Mouse (Mus musculus) lung, embryonic 16.5 days (tissue): ENCODE data around the gene Mrps10. TPM values are rescaled to one million over a fixed set of nuclear protein-coding genes. Genes with fewer than 3 reads are reported as not detected.
"Not testable (repeated sequence)": the region's sequence is repeated elsewhere in the genome, so short reads cannot be mapped to it uniquely, and the experiment has no call there.

Experiments
- ATAC-seq: fragments of 200-750 bp; cut with Nextera tagmentation; 2 replicates; pipeline ENCODE4 v1.8.0; 2017; ENCODE audit warnings: low read depth, mild to moderate bottlenecking, moderate library complexity
- H3K27ac ChIP-seq: fragments of 300-500 bp; sonication (generic); 2 replicates; pipeline ENCODE4 v1.5.1; 2014; ENCODE audit warnings: mild to moderate bottlenecking, control low read depth, low read length
- H3K27me3 ChIP-seq: fragments of 300-500 bp; sonication (generic); 2 replicates; pipeline ENCODE4 v1.6.1; 2014; ENCODE audit warnings: low read depth, low read length, mixed read lengths; ENCODE audit not compliant: control insufficient read depth, insufficient read depth
- H3K36me3 ChIP-seq: fragments of 300-500 bp; sonication (generic); 2 replicates; pipeline ENCODE4 v1.6.1; 2014; ENCODE audit warnings: low read length; ENCODE audit not compliant: control insufficient read depth, insufficient read depth
- H3K4me1 ChIP-seq: fragments of 300-500 bp; sonication (generic); replicated peaks from 2 replicates; pipeline ENCODE4 v1.6.1; 2014; ENCODE audit warnings: low read length, mixed read lengths; ENCODE audit not compliant: control insufficient read depth, insufficient read depth
- H3K4me2 ChIP-seq: fragments of 300-500 bp; sonication (generic); 2 replicates; pipeline ENCODE4 v1.6.1; 2014; ENCODE audit warnings: low read depth, low read length, control low read depth
- H3K4me3 ChIP-seq: fragments of 300-500 bp; sonication (generic); 2 replicates; pipeline ENCODE4 v1.5.1; 2014; ENCODE audit warnings: mild to moderate bottlenecking, low read length, control low read depth
- H3K9ac ChIP-seq: fragments of 300-500 bp; sonication (generic); 2 replicates; pipeline ENCODE4 v1.6.1; 2014; ENCODE audit warnings: low read length, control low read depth
- H3K9me3 ChIP-seq: fragments of 300-500 bp; sonication (generic); 2 replicates; pipeline ENCODE4 v1.6.1; 2016; ENCODE audit warnings: low read length; ENCODE audit not compliant: control insufficient read depth
- WGBS: fragments of 180-500 bp; shearing (Covaris S2); extraction: QIAGEN DNeasy Blood & Tissue Kit; methylation state at CpG from one replicate; pipeline ENCODE4 v1.1.7; 2014; 5-methylcytosine and 5-hydroxymethylcytosine counted together
- polyA plus RNA-seq: library from polyadenylated mRNA; unstranded; fragments of >200 nt; fragmentation: Nextera tagmentation; extraction: Ambion mirVana; gene quantifications from 2 replicates; pipeline ENCODE4 v1.2.1, GENCODE M21; 2015

The Mrps10 gene
- polyA plus RNA-seq, 1 experiment from 2014 or later = 72.4 TPM

DNA sequence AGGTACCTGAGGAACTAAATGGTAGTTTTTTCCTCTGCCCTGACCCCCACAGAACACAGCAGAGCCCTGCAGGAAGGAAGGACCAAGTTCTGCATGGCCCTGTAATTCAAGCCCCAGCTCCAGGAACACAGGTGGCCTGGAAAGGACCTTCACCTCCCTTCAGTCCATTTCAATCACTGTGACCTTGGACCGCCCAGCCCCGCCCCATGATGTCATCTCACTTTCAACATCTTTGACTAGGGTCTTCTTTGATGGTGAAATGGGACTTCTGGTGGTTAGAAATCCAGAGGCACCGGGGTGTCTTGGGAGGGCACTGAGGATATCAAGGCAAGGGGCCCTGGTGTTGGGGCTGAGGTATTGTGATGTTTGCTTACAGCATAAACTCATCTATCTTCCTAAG lies 52.9 kb downstream of the Mrps10 start:
- WGBS = 66% methylated on average over 3 of the region's 3 CpGs
- no peak overlapping the region for H3K4me3 ChIP-seq
- no peaks in the 10 kb centered on the region for H3K36me3 ChIP-seq
- no peak for ATAC-seq
- no peak overlapping the region for H3K9ac ChIP-seq
- no peaks in the 10 kb centered on the region for H3K9me3 ChIP-seq
- H3K4me2 ChIP-seq = no peak overlapping the region
- no peak overlapping the region for H3K27ac ChIP-seq
- 0 out of 2 replicates have a peak, but pooled peaks cover 4% of the 10 kb centered on the region for H3K4me1 ChIP-seq
- H3K27me3 ChIP-seq = no peaks in the 10 kb centered on the region

DNA sequence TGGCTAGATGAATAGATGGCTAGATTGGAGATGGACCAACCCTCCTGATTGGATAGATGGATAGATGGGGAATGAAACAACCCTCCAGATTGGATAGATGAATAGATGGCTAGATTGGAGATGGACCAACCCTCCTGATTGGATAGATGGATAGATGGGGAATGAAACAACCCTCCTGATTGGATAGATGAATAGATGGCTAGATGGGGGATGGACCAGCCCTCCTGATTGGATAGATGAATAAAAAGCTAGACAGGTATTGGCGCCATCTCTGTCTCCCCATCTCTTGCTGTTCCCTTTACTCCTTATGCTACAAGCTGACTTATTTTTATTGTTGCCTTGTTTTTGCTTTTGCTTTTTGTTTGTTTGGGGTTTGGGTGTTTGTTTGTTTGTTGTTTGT lies 53.9 kb downstream of the Mrps10 start:
- not testable (repeated sequence) for ATAC-seq, H3K27me3 ChIP-seq, H3K4me1 ChIP-seq, H3K4me3 ChIP-seq, H3K27ac ChIP-seq, H3K9ac ChIP-seq, H3K4me2 ChIP-seq, H3K36me3 ChIP-seq, H3K9me3 ChIP-seq
- 95% methylated on average over 1 of the region's 1 CpGs for WGBS

DNA sequence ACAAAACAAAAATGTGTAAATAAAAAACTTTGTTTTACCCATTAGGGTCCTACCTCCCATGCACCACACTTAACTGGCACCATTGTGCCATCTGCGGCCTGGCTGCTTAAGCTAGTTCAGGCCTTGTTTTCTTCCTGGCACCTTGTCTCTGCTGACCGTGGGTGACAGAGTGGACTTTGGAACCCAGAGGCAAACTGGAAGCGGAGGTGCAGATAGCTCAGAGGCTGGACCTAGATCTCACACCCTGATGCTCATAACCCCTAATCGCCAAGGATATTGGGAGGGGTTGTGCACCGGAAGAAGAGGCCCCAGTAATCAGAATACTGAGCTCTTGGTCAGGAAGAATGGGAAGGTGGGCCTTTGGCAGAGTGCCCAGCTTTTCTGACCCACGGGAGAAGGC lies 55.5 kb downstream of the Mrps10 start:
- Histone ChIP-seq H3K4me2 (no peak overlapping the region), H3K4me1 (peaks cover 12% of the 10 kb centered on the region), H3K27me3 (no peaks in the 10 kb centered on the region), H3K4me3 (no peak overlapping the region), H3K9ac (no peak overlapping the region), H3K9me3 (no peaks in the 10 kb centered on the region), H3K27ac (no peak overlapping the region), H3K36me3 (no peaks in the 10 kb centered on the region)
- 55% methylated on average over 6 of the region's 6 CpGs for WGBS
- ATAC-seq = no peak

DNA sequence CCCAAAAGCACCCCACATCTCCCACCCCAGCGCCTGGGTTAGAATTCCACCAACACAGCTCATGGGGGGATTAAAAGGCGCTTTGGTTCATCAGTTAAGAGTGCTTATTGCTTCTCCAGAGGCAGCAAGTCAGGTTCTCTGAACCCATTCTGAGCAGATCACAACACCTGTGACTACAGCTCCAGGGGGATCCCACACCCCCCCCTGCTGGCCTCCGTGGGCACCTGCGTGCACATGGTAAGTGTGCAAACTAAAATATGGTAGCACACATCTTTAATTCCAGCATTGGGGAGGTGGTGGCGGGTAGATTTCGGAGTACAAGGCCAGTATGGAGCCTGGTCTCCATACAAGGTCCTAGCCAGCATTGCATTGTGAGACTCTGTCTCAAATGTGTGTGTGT lies 58.6 kb downstream of the Mrps10 start:
- H3K36me3 ChIP-seq = no peaks in the 10 kb centered on the region
- H3K27ac ChIP-seq = no peak overlapping the region
- H3K27me3 ChIP-seq = no peaks in the 10 kb centered on the region
- H3K9ac ChIP-seq = no peak overlapping the region
- H3K4me3 ChIP-seq = no peak overlapping the region
- no peaks in the 10 kb centered on the region for H3K9me3 ChIP-seq
- peaks cover 14% of the 10 kb centered on the region for H3K4me1 ChIP-seq
- ATAC-seq = no peak
- 67% methylated on average over 6 of the region's 6 CpGs for WGBS
- no peak overlapping the region for H3K4me2 ChIP-seq

DNA sequence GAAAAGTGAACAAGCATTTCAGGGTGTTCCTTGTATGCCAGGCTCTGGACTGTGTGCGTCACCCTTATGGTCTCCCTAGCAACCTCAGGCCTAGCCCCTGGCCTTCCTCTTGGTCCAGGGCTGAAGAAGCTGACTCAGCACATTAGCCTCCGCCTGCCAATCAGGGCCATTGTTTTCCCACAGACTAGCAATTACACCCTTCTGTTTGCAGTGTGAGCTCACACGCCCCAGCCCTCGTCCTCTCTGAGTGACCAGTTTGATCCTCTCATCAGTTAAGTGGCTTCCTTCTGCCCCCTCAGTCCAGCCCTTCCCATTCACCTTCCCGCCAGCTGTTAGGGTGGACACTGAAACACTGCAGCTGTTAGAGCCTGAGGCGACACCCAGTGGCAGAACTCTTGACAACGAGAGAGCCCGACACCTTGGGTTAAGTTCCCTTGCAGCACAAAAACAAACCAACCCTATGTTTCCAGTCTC lies 60.2 kb downstream of the Mrps10 start:
- Histone ChIP-seq H3K9ac (peak overlapping the region; percentile 14; the same call in 1 of the 2 replicates), H3K4me2 (peak overlapping the region; percentile 26), H3K4me3 (no peak overlapping the region), H3K27ac (no peak overlapping the region), H3K36me3 (no peaks in the 10 kb centered on the region), H3K9me3 (no peaks in the 10 kb centered on the region), H3K27me3 (no peaks in the 10 kb centered on the region), H3K4me1 (peaks cover 14% of the 10 kb centered on the region)
- 6% methylated on average over 8 of the region's 8 CpGs for WGBS
- peak; percentile 88 for ATAC-seq

DNA sequence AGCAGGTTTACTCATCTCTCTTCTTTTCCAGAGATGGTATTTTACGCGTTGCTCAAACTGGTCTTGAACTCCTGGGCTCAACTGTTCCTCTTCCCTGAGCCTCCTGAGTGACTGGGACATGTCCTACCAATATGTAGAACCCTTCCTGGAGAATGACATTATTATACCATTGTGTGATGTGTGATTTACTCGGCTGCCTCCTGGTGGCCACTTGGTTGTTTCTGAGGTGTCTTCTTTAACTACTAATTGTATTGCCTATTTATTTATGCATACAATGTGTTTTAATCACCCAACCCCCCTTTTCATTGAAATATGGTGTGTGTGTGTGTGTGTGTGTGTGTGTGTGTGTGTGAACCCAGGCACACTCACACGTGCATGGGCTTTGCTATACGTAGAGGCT lies 62.1 kb downstream of the Mrps10 start:
- Histone ChIP-seq H3K4me3 (no peak overlapping the region), H3K36me3 (no peaks in the 10 kb centered on the region), H3K27ac (no peak overlapping the region), H3K27me3 (no peaks in the 10 kb centered on the region), H3K9me3 (no peaks in the 10 kb centered on the region), H3K9ac (no peak overlapping the region), H3K4me1 (peaks cover 10% of the 10 kb centered on the region), H3K4me2 (no peak overlapping the region)
- WGBS = 60% methylated on average over 5 of the region's 5 CpGs
- no peak for ATAC-seq

Other genes starting within 250 kb of the Mrps10 start
- 0.68 and 0.70 TPM in 2 replicates for gene Guca1b, start 16.5 kb downstream of the Mrps10 start, polyA plus RNA-seq
- gene Guca1a, start 31.7 kb downstream of the Mrps10 start, polyA plus RNA-seq = 1.2 and 1.8 TPM in 2 replicates
- 1.8 and 2.3 TPM in 2 replicates for gene AI661453, start 67.7 kb downstream of the Mrps10 start, polyA plus RNA-seq
- gene 1700001C19Rik, start 68.5 kb downstream of the Mrps10 start, polyA plus RNA-seq = not detected in 2 replicates
- 30.5 and 30.9 TPM in 2 replicates for gene Taf8, start 133.4 kb downstream of the Mrps10 start, polyA plus RNA-seq
- gene Ccnd3, start 136.2 kb downstream of the Mrps10 start, polyA plus RNA-seq = 258 and 277 TPM in 2 replicates
- 17.0 and 19.4 TPM in 2 replicates for gene Bysl, start 242.6 kb downstream of the Mrps10 start, polyA plus RNA-seq
- 50.1 and 51.6 TPM in 2 replicates for gene Med20, start 242.7 kb downstream of the Mrps10 start, polyA plus RNA-seq
- gene Gm20517, start 242.7 kb downstream of the Mrps10 start, polyA plus RNA-seq = 1.8 and 2.2 TPM in 2 replicates